In the genomic region with DNA sequence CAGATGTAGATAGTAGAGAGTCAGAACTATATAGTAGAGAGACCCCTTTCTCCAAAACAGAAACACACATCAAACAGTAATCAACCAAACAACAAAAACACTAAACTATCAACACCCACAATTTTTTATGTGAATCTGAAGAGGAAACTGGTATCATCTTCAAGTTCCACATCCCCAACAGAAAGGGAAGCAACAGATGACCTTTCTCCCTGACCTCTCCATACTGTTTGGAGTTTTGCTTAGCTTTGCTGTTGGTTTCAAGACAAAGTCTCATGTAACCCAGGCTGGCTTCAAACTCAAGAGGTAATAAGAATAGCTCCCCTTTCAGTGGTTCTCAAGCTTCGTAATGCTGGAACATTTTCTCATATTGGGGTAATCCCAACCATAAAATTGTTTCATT, we compare ENCODE assay signal across 24 mouse cellular contexts. TPM values are rescaled to one million over a fixed set of nuclear protein-coding genes. Genes with fewer than 3 reads are reported as not detected.
"Had no signal": no experiment of that assay in that cellular context is flagged by ENCODE, and none has a peak within 500 bp of the region (broad histone marks: within the 10 kb centered on the region; RNA-seq: fewer than 3 reads in every experiment).

No protein-coding gene starts in this region.

RNA-seq across cellular contexts. Expression of a gene that starts 6.1 kb away (rescaled TPM):
- total RNA-seq: forebrain, postnatal 0 days; gastrocnemius, postnatal 14 days; gastrocnemius, postnatal 36 days had no signal
- polyA plus RNA-seq: cerebellum, adult 2 months; cortical plate, adult 2 months; embryonic facial prominence, embryonic 11.5 days; embryonic facial prominence, embryonic 13.5 days; erythroblast, embryonic 14.5 days; forebrain, embryonic 10.5 days; forebrain, embryonic 11.5 days; forebrain, embryonic 12.5 days; forebrain, embryonic 13.5 days; forebrain, embryonic 14.5 days; forebrain, embryonic 15.5 days; forebrain, embryonic 16.5 days; forebrain, postnatal 0 days had no signal

RNA-seq across cellular contexts. Expression of a gene that starts 7.6 kb away (rescaled TPM):
- total RNA-seq: forebrain, postnatal 0 days; gastrocnemius, adult 18-20 months; gastrocnemius, adult 8-10 months had no signal
- polyA plus RNA-seq: embryonic facial prominence, embryonic 10.5 days; embryonic facial prominence, embryonic 11.5 days; embryonic facial prominence, embryonic 13.5 days; erythroblast, embryonic 14.5 days; forebrain, embryonic 10.5 days; forebrain, embryonic 11.5 days; forebrain, embryonic 12.5 days; forebrain, embryonic 13.5 days; forebrain, embryonic 14.5 days; forebrain, embryonic 15.5 days; forebrain, embryonic 16.5 days; forebrain, postnatal 0 days had no signal

RNA-seq across cellular contexts. Expression of a gene that starts 27.9 kb away (rescaled TPM):
- polyA plus RNA-seq: erythroblast, embryonic 14.5 days; forebrain, embryonic 16.5 days had no signal

RNA-seq across cellular contexts. Expression of a gene that starts 57.4 kb away (rescaled TPM):
- total RNA-seq: common myeloid progenitor, adult 5-6 weeks; forebrain, postnatal 0 days; gastrocnemius, adult 2 months; gastrocnemius, postnatal 10 days; gastrocnemius, postnatal 14 days; granulocyte monocyte progenitor cell, adult 5-6 weeks had no signal
- polyA plus RNA-seq: embryonic facial prominence, embryonic 10.5 days; embryonic facial prominence, embryonic 11.5 days; embryonic facial prominence, embryonic 12.5 days; embryonic facial prominence, embryonic 13.5 days; embryonic facial prominence, embryonic 14.5 days; erythroblast, embryonic 14.5 days; forebrain, embryonic 10.5 days; forebrain, embryonic 11.5 days; forebrain, embryonic 12.5 days; forebrain, embryonic 13.5 days; forebrain, embryonic 14.5 days; forebrain, embryonic 15.5 days; forebrain, embryonic 16.5 days; forebrain, postnatal 0 days had no signal
